Mouse (Mus musculus): ENCODE results near the gene Ndrg2.

Ndrg2 gene

GRCm38 (mm10) chr14:51913062-51913959 lies 647 bp downstream of the Ndrg2 start:
- DNase-seq (ENCODE audit: low spot score in 2 of 2) = peak; percentile 89 to 92

- DNase-seq (ENCODE audit: low spot score in 2 of 2) = peak; percentile 58 to 63
Observed at GRCm38 (mm10) chr14:51912391-51913061, 1.4 kb downstream of the Ndrg2 start.

- DNase-seq (ENCODE audit: low spot score in 2 of 2) = no peak
Observed at GRCm38 (mm10) chr14:51911301-51911700, 2.7 kb downstream of the Ndrg2 start.

GRCm38 (mm10) chr14:51906102-51906501 lies 7.9 kb downstream of the Ndrg2 start:
- no peak for DNase-seq (ENCODE audit: low spot score in 2 of 2)

- DNase-seq (ENCODE audit: low spot score in 2 of 2) = no peak
Observed at GRCm38 (mm10) chr14:51904706-51905105, 9.3 kb downstream of the Ndrg2 start.

GRCm38 (mm10) chr14:51903782-51904181 lies 10.2 kb downstream of the Ndrg2 start:
- no peak for DNase-seq (ENCODE audit: low spot score in 2 of 2)

GRCm38 (mm10) chr14:51902806-51903710 lies 10.9 kb downstream of the Ndrg2 start:
- DNase-seq (ENCODE audit: low spot score in 2 of 2) = peak; percentile 22 to 71

- DNase-seq (ENCODE audit: low spot score in 2 of 2) = no peak
Observed at GRCm38 (mm10) chr14:51899351-51899750, 14.6 kb downstream of the Ndrg2 start.

GRCm38 (mm10) chr14:51896539-51897170 lies 17.3 kb downstream of the Ndrg2 start:
- DNase-seq (ENCODE audit: low spot score in 2 of 2) = no peak

- no peak for DNase-seq (ENCODE audit: low spot score in 2 of 2)
Observed at GRCm38 (mm10) chr14:51896019-51896418, 17.9 kb downstream of the Ndrg2 start.

GRCm38 (mm10) chr14:51895071-51895470 lies 18.9 kb downstream of the Ndrg2 start:
- DNase-seq (ENCODE audit: low spot score in 2 of 2) = no peak

- no peak for DNase-seq (ENCODE audit: low spot score in 2 of 2)
Observed at GRCm38 (mm10) chr14:51893809-51894208, 20.1 kb downstream of the Ndrg2 start.

GRCm38 (mm10) chr14:51893094-51893794 lies 20.7 kb downstream of the Ndrg2 start:
- DNase-seq (ENCODE audit: low spot score in 2 of 2) = no peak

GRCm38 (mm10) chr14:51892191-51892939 lies 21.6 kb downstream of the Ndrg2 start, which contains the start of gene Slc39a2:
Slc39a2 (plus strand) TSS chr14:51892889.
- DNase-seq (ENCODE audit: low spot score in 2 of 2) = no peak

GRCm38 (mm10) chr14:51889833-51890232 lies 24.1 kb downstream of the Ndrg2 start:
- DNase-seq (ENCODE audit: low spot score in 2 of 2) = no peak

GRCm38 (mm10) chr14:51886051-51886450 lies 27.9 kb downstream of the Ndrg2 start:
- no peak for DNase-seq (ENCODE audit: low spot score in 2 of 2)

- DNase-seq (ENCODE audit: low spot score in 2 of 2) = peak; percentile 94
Observed at GRCm38 (mm10) chr14:51884598-51885331, 29.2 kb downstream of the Ndrg2 start, which contains the start of gene Mettl17. Mettl17 (plus strand) TSS chr14:51884842.

- DNase-seq (ENCODE audit: low spot score in 2 of 2) = no peak
Observed at GRCm38 (mm10) chr14:51884031-51884544, 29.9 kb downstream of the Ndrg2 start.

GRCm38 (mm10) chr14:51883527-51884030 lies 30.4 kb downstream of the Ndrg2 start:
- peak; percentile 54 to 73 for DNase-seq (ENCODE audit: low spot score in 2 of 2)

Measured in heart, adult 9 months (tissue).